Mouse (Mus musculus): ENCODE results near the gene Slx4.
"Not testable (repeated sequence)": the region's sequence is repeated elsewhere in the genome, so short reads cannot be mapped to it uniquely, and the experiment has no call there.

The Slx4 gene

GRCm38 (mm10) chr16:4003489-4004398 lies at the start of gene Slx4:
TSS of gene Slx4 (minus strand) at chr16:4003770.
- DNase-seq (ENCODE audit: low read depth, low spot score), result peak; percentile 99

GRCm38 (mm10) chr16:4052601-4053000 lies 49.0 kb upstream of the Slx4 start:
- DNase-seq (ENCODE audit: low read depth, low spot score), result no peak

GRCm38 (mm10) chr16:4045524-4045923 lies 42.0 kb upstream of the Slx4 start:
- DNase-seq (ENCODE audit: low read depth, low spot score), result no peak

GRCm38 (mm10) chr16:4044093-4044492 lies 40.5 kb upstream of the Slx4 start:
- no peak for DNase-seq (ENCODE audit: low read depth, low spot score)

GRCm38 (mm10) chr16:4041646-4042045 lies 38.1 kb upstream of the Slx4 start:
- no peak for DNase-seq (ENCODE audit: low read depth, low spot score)

GRCm38 (mm10) chr16:4040206-4040605 lies 36.6 kb upstream of the Slx4 start:
- no peak for DNase-seq (ENCODE audit: low read depth, low spot score)

- no peak for DNase-seq (ENCODE audit: low read depth, low spot score)
These were observed 34.1 kb upstream of the Slx4 start for GRCm38 (mm10) chr16:4037690-4038089.

- DNase-seq (ENCODE audit: low read depth, low spot score), result no peak
These were observed 33.2 kb upstream of the Slx4 start, which contains the start of gene Dnase1 for GRCm38 (mm10) chr16:4036807-4037206. TSS of gene Dnase1 (plus strand) at chr16:4036942.

- no peak for DNase-seq (ENCODE audit: low read depth, low spot score)
These were observed 32.0 kb upstream of the Slx4 start for GRCm38 (mm10) chr16:4035575-4035974.

- DNase-seq (ENCODE audit: low read depth, low spot score), result no peak
These were observed 30.9 kb upstream of the Slx4 start for GRCm38 (mm10) chr16:4034476-4034875.

- no peak for DNase-seq (ENCODE audit: low read depth, low spot score)
These were observed 30.4 kb upstream of the Slx4 start for GRCm38 (mm10) chr16:4033971-4034370.

- no peak for DNase-seq (ENCODE audit: low read depth, low spot score)
These were observed 28.8 kb upstream of the Slx4 start for GRCm38 (mm10) chr16:4032341-4032748.

GRCm38 (mm10) chr16:4031441-4032274 lies 28.1 kb upstream of the Slx4 start:
- no peak for DNase-seq (ENCODE audit: low read depth, low spot score)

GRCm38 (mm10) chr16:4030501-4030900 lies 26.9 kb upstream of the Slx4 start:
- no peak for DNase-seq (ENCODE audit: low read depth, low spot score)

GRCm38 (mm10) chr16:4029371-4029841 lies 25.8 kb upstream of the Slx4 start:
- DNase-seq (ENCODE audit: low read depth, low spot score), result no peak

GRCm38 (mm10) chr16:4027211-4027610 lies 23.6 kb upstream of the Slx4 start:
- no peak for DNase-seq (ENCODE audit: low read depth, low spot score)

GRCm38 (mm10) chr16:4026672-4027071 lies 23.1 kb upstream of the Slx4 start:
- DNase-seq (ENCODE audit: low read depth, low spot score), result no peak

- no peak for DNase-seq (ENCODE audit: low read depth, low spot score)
These were observed 19.1 kb upstream of the Slx4 start for GRCm38 (mm10) chr16:4022719-4023118.

- no peak for DNase-seq (ENCODE audit: low read depth, low spot score)
These were observed 17.7 kb upstream of the Slx4 start for GRCm38 (mm10) chr16:4021241-4021640.

- not testable (repeated sequence) for DNase-seq (ENCODE audit: low read depth, low spot score)
These were observed 13.9 kb upstream of the Slx4 start for GRCm38 (mm10) chr16:4017466-4017865.

- DNase-seq (ENCODE audit: low read depth, low spot score), result not testable (repeated sequence)
These were observed 13.2 kb upstream of the Slx4 start for GRCm38 (mm10) chr16:4016786-4017185.

GRCm38 (mm10) chr16:4014040-4014668 lies 10.6 kb upstream of the Slx4 start:
- DNase-seq (ENCODE audit: low read depth, low spot score), result no peak

Data from mesoderm, embryonic 11.5 days (tissue).